Mouse (Mus musculus) forebrain, embryonic 14.5 days (tissue): Measurements from ENCODE around the gene Slc13a5. TPM values are rescaled to one million over a fixed set of nuclear protein-coding genes. Genes with fewer than 3 reads are reported as not detected.
A peak's percentile ranks its signal among the peaks of the same experiment; 100 is the strongest.

ENCODE experiments used
- ATAC-seq: fragments of 200-750 bp; cut with Nextera tagmentation; 2 replicates; pipeline ENCODE4 v1.8.0; 2017; ENCODE audit warnings: mild to moderate bottlenecking, moderate library complexity
- DNase-seq: peaks from one replicate; pipeline ENCODE4 v3.0.0-alpha.2; 2015; ENCODE audit warnings: low spot score
- H3K27ac ChIP-seq: fragments of 300-500 bp; sonication (generic); 2 replicates; pipeline ENCODE4 v1.5.1; 2014; ENCODE audit warnings: low read depth, mild to moderate bottlenecking, control low read depth, low read length, moderate library complexity
- H3K27me3 ChIP-seq: fragments of 300-500 bp; sonication (generic); replicated peaks from 2 replicates; pipeline ENCODE4 v1.6.1; 2014; ENCODE audit warnings: low read length, control low read depth, mixed read lengths; ENCODE audit not compliant: control insufficient read depth, insufficient read depth
- H3K36me3 ChIP-seq: fragments of 300-500 bp; sonication (generic); 2 replicates; pipeline ENCODE4 v1.6.1; 2014; ENCODE audit warnings: low read length, control low read depth; ENCODE audit not compliant: control insufficient read depth, insufficient read depth
- H3K4me1 ChIP-seq: fragments of 300-500 bp; sonication (generic); 2 replicates; pipeline ENCODE4 v1.6.1; 2014; ENCODE audit warnings: antibody characterized with exemption, low read length, control low read depth; ENCODE audit not compliant: control insufficient read depth, insufficient read depth
- H3K4me2 ChIP-seq: fragments of 300-500 bp; sonication (generic); 2 replicates; pipeline ENCODE4 v1.6.1; 2014; ENCODE audit warnings: mild to moderate bottlenecking, control low read depth, low read length
- H3K4me3 ChIP-seq: fragments of 300-500 bp; sonication (generic); 2 replicates; pipeline ENCODE4 v1.5.1; 2014; ENCODE audit warnings: low read depth, low read length, control low read depth
- H3K9ac ChIP-seq: fragments of 300-500 bp; sonication (generic); 2 replicates; pipeline ENCODE4 v1.6.1; 2014; ENCODE audit warnings: mild to moderate bottlenecking, low read length, control low read depth, moderate library complexity
- H3K9me3 ChIP-seq: fragments of 300-500 bp; sonication (generic); replicated peaks from 2 replicates; pipeline ENCODE4 v1.6.1; 2016; ENCODE audit warnings: low read length, control low read depth, mixed read lengths; ENCODE audit not compliant: control insufficient read depth
- WGBS: fragments of 180-500 bp; shearing (Covaris S2); extraction: QIAGEN DNeasy Blood & Tissue Kit; methylation state at CpG from one replicate; pipeline ENCODE4 v1.1.7; 2014; 5-methylcytosine and 5-hydroxymethylcytosine counted together
- polyA plus RNA-seq: library from polyadenylated mRNA; unstranded; fragments of >200 nt; fragmentation: Nextera tagmentation; extraction: Ambion mirVana; gene quantifications from 2 replicates; pipeline ENCODE4 v1.2.1, GENCODE M21; 2014

The Slc13a5 gene
- polyA plus RNA-seq, 1 experiment from 2014 or later: 0.24 TPM

- Histone ChIP-seq H3K4me1 (no peaks in the 10 kb centered on the region), H3K9ac (no peak overlapping the region), H3K4me3 (no peak overlapping the region), H3K27ac (no peak overlapping the region), H3K36me3 (no peaks in the 10 kb centered on the region), H3K4me2 (no peak overlapping the region), H3K9me3 (no peaks in the 10 kb centered on the region), H3K27me3 (no peaks in the 10 kb centered on the region)
- 89% methylated on average over 5 of the region's 5 CpGs for WGBS
- DNase-seq (no peak), ATAC-seq (no peak)
Observed at GRCm38 (mm10) chr11:72281143-72281851, 14.3 kb upstream of the Slc13a5 start.

GRCm38 (mm10) chr11:72273341-72273740 lies 6.3 kb upstream of the Slc13a5 start:
- H3K27ac ChIP-seq: no peak overlapping the region
- H3K4me1 ChIP-seq: no peaks in the 10 kb centered on the region
- H3K9ac ChIP-seq: no peak overlapping the region
- WGBS: 67% methylated on average over 3 of the region's 3 CpGs
- ATAC-seq (no peak), DNase-seq (no peak)
- H3K36me3 ChIP-seq: no peaks in the 10 kb centered on the region
- no peak overlapping the region for H3K4me2 ChIP-seq
- H3K27me3 ChIP-seq: no peaks in the 10 kb centered on the region
- no peaks in the 10 kb centered on the region for H3K9me3 ChIP-seq
- no peak overlapping the region for H3K4me3 ChIP-seq

GRCm38 (mm10) chr11:72271761-72272160 lies 4.7 kb upstream of the Slc13a5 start:
- no peak overlapping the region for H3K4me3 ChIP-seq
- no peak for ATAC-seq

GRCm38 (mm10) chr11:72266207-72266959 lies 639 bp downstream of the Slc13a5 start:
- Histone ChIP-seq H3K27me3 (peaks cover 18% of the 10 kb centered on the region), H3K4me3 (peak overlapping the region; percentile 37), H3K4me1 (peaks cover 6% of the 10 kb centered on the region; the same call in 1 of the 2 replicates), H3K36me3 (no peaks in the 10 kb centered on the region), H3K27ac (no peak overlapping the region), H3K4me2 (peak overlapping the region; percentile 77), H3K9ac (peak overlapping the region; percentile 56), H3K9me3 (no peaks in the 10 kb centered on the region)
- WGBS: under 1% methylated on average over 46 of the region's 46 CpGs
- DNase-seq: peak; percentile 79
- peak; percentile 93 for ATAC-seq

More at GRCm38 (mm10) chr11:72271761-72272160, 4.7 kb upstream of the Slc13a5 start:
- Histone ChIP-seq H3K27me3 (no peaks in the 10 kb centered on the region), H3K27ac (no peak overlapping the region), H3K36me3 (no peaks in the 10 kb centered on the region), H3K9me3 (no peaks in the 10 kb centered on the region), H3K4me2 (no peak overlapping the region), H3K9ac (no peak overlapping the region), H3K4me1 (no peaks in the 10 kb centered on the region; the same call in 1 of the 2 replicates)
- no peak for DNase-seq
- 77% methylated on average over 1 of the region's 1 CpGs for WGBS

- ATAC-seq (no peak), DNase-seq (peak; percentile 12)
- 8% methylated on average over 11 of the region's 11 CpGs for WGBS
- H3K27ac ChIP-seq: no peak overlapping the region
- H3K27me3 ChIP-seq: peaks cover 18% of the 10 kb centered on the region
- no peak overlapping the region for H3K4me3 ChIP-seq
- H3K4me2 ChIP-seq: peak overlapping the region; percentile 77; the same call in 1 of the 2 replicates
- H3K4me1 ChIP-seq: peaks cover 6% of the 10 kb centered on the region; the same call in 1 of the 2 replicates
- no peaks in the 10 kb centered on the region for H3K9me3 ChIP-seq
- H3K9ac ChIP-seq: no peak overlapping the region; the same call in 1 of the 2 replicates
- H3K36me3 ChIP-seq: no peaks in the 10 kb centered on the region
Observed at GRCm38 (mm10) chr11:72265483-72265882, 1.5 kb downstream of the Slc13a5 start.

- no peak overlapping the region for H3K4me3 ChIP-seq
- WGBS: 83% methylated on average over 2 of the region's 2 CpGs
Observed at GRCm38 (mm10) chr11:72256441-72256840, 10.6 kb downstream of the Slc13a5 start.

GRCm38 (mm10) chr11:72255629-72256028 lies 11.4 kb downstream of the Slc13a5 start:
- H3K4me3 ChIP-seq: no peak overlapping the region
- DNase-seq: no peak
- H3K27me3 ChIP-seq: no peaks in the 10 kb centered on the region
- 93% methylated on average over 4 of the region's 4 CpGs for WGBS
- no peak overlapping the region for H3K4me2 ChIP-seq
- no peak for ATAC-seq
- no peak overlapping the region for H3K27ac ChIP-seq
- H3K4me1 ChIP-seq: no peaks in the 10 kb centered on the region
- no peaks in the 10 kb centered on the region for H3K36me3 ChIP-seq
- H3K9me3 ChIP-seq: no peaks in the 10 kb centered on the region
- no peak overlapping the region for H3K9ac ChIP-seq

More at GRCm38 (mm10) chr11:72256441-72256840, 10.6 kb downstream of the Slc13a5 start:
- Histone ChIP-seq H3K36me3 (no peaks in the 10 kb centered on the region), H3K4me1 (no peaks in the 10 kb centered on the region), H3K9me3 (no peaks in the 10 kb centered on the region), H3K27me3 (no peaks in the 10 kb centered on the region), H3K4me2 (no peak overlapping the region), H3K27ac (no peak overlapping the region), H3K9ac (no peak overlapping the region)
- no peak for ATAC-seq
- DNase-seq: no peak

GRCm38 (mm10) chr11:72245196-72245753 lies 21.7 kb downstream of the Slc13a5 start:
- H3K4me2 ChIP-seq: no peak overlapping the region
- H3K27me3 ChIP-seq: no peaks in the 10 kb centered on the region
- H3K27ac ChIP-seq: no peak overlapping the region
- 87% methylated on average over 8 of the region's 8 CpGs for WGBS
- ATAC-seq (no peak), DNase-seq (no peak)
- H3K4me1 ChIP-seq: no peaks in the 10 kb centered on the region
- H3K9ac ChIP-seq: no peak overlapping the region
- H3K9me3 ChIP-seq: no peaks in the 10 kb centered on the region
- no peak overlapping the region for H3K4me3 ChIP-seq
- H3K36me3 ChIP-seq: no peaks in the 10 kb centered on the region
